Mouse (Mus musculus) CD4-positive, CD25-positive, alpha-beta regulatory T cell, adult 2 months (primary cell): ENCODE measurements around the gene Mia2.

Experiments
- DNase-seq: peaks from one replicate; pipeline ENCODE4 v3.0.0-alpha.2; 2012; ENCODE audit warnings: low read depth, low spot score

Gene Mia2

GRCm38 (mm10) chr12:59104771-59105170, 9.2 kb downstream of the Mia2 start:
- no peak for DNase-seq

GRCm38 (mm10) chr12:59105914-59106313, 10.3 kb downstream of the Mia2 start:
- DNase-seq = no peak

- DNase-seq = no peak
These were observed 10.9 kb downstream of the Mia2 start for GRCm38 (mm10) chr12:59106491-59106890.

GRCm38 (mm10) chr12:59107926-59108325, 12.3 kb downstream of the Mia2 start:
- no peak for DNase-seq

GRCm38 (mm10) chr12:59117184-59117583, 21.6 kb downstream of the Mia2 start:
- no peak for DNase-seq

GRCm38 (mm10) chr12:59125426-59125825, 29.8 kb downstream of the Mia2 start:
- no peak for DNase-seq

- DNase-seq = no peak
These were observed 32.9 kb downstream of the Mia2 start for GRCm38 (mm10) chr12:59128501-59128900.

- peak; percentile 33 for DNase-seq
These were observed 33.4 kb downstream of the Mia2 start for GRCm38 (mm10) chr12:59129038-59129437.

- peak; percentile 46 for DNase-seq
These were observed 34.0 kb downstream of the Mia2 start for GRCm38 (mm10) chr12:59129592-59129991.

GRCm38 (mm10) chr12:59130249-59130648, 34.6 kb downstream of the Mia2 start:
- peak; percentile 40 for DNase-seq

- peak; percentile 95 for DNase-seq
These were observed 35.3 kb downstream of the Mia2 start for GRCm38 (mm10) chr12:59130651-59131577.

- no peak for DNase-seq
These were observed 36.0 kb downstream of the Mia2 start for GRCm38 (mm10) chr12:59131578-59131946.

- peak; percentile 13 for DNase-seq
These were observed 36.9 kb downstream of the Mia2 start for GRCm38 (mm10) chr12:59132462-59132861.

GRCm38 (mm10) chr12:59132940-59133339, 37.3 kb downstream of the Mia2 start:
- DNase-seq = peak; percentile 46

- peak; percentile 57 for DNase-seq
These were observed 37.9 kb downstream of the Mia2 start for GRCm38 (mm10) chr12:59133437-59133999.

GRCm38 (mm10) chr12:59135096-59135495, 39.5 kb downstream of the Mia2 start:
- no peak for DNase-seq

- no peak for DNase-seq
These were observed 40.1 kb downstream of the Mia2 start for GRCm38 (mm10) chr12:59135533-59136300.

GRCm38 (mm10) chr12:59137031-59137430, 41.4 kb downstream of the Mia2 start:
- DNase-seq = no peak

- peak; percentile 30 for DNase-seq
These were observed 43.8 kb downstream of the Mia2 start for GRCm38 (mm10) chr12:59139372-59139771.

GRCm38 (mm10) chr12:59145130-59145529, 49.5 kb downstream of the Mia2 start:
- DNase-seq = no peak

- DNase-seq = no peak
These were observed 54.1 kb downstream of the Mia2 start for GRCm38 (mm10) chr12:59149691-59150090.

- DNase-seq = no peak
These were observed 65.5 kb downstream of the Mia2 start for GRCm38 (mm10) chr12:59161091-59161490.
